ENCODE assay signal across 7 mouse cellular contexts in genomic region chr15:97055794-97056193, GRCm38 (mm10). TPM values are rescaled to one million over a fixed set of nuclear protein-coding genes. Genes with fewer than 3 reads are reported as not detected.
DNase-seq lines count a peak whose midpoint lies in the region; ATAC-seq and TF ChIP-seq lines count a peak whose summit lies in the region.

Gene Slc38a4, minus strand, starts transcription at chr15:97055956.

- H3K36me3 ChIP-seq in embryonic facial prominence, embryonic 14.5 days (ENCODE audit: control insufficient read depth, insufficient read depth, low read length): no peaks in the 10 kb centered on the region
- H3K36me3 ChIP-seq in liver, embryonic 16.5 days (ENCODE audit: control insufficient read depth, insufficient read depth): no peaks in the 10 kb centered on the region

- H3K9ac ChIP-seq in embryonic facial prominence, embryonic 14.5 days (ENCODE audit: low read depth, low read length): peak within 1 kb of the TSS; percentile 66
- H3K9ac ChIP-seq in liver, embryonic 16.5 days (ENCODE audit: low read depth, low read length): peak within 1 kb of the TSS; percentile 50; the same call in 1 of the 2 replicates

- no peak within 1 kb of the TSS for H3K4me3 ChIP-seq in bone marrow, adult 2 months (replicated peaks; ENCODE audit: control insufficient read depth, low read depth, low read length)
- peak within 1 kb of the TSS; percentile 45 for H3K4me3 ChIP-seq in embryonic facial prominence, embryonic 14.5 days (ENCODE audit: low read depth, low read length)
- peak within 1 kb of the TSS; percentile 48 for H3K4me3 ChIP-seq in liver, embryonic 16.5 days (ENCODE audit: low read depth, low read length)

- H3K4me2 ChIP-seq in embryonic facial prominence, embryonic 14.5 days (ENCODE audit: low read depth, low read length): peak within 1 kb of the TSS; percentile 70
- peak within 1 kb of the TSS; percentile 1; the same call in 1 of the 2 replicates for H3K4me2 ChIP-seq in liver, embryonic 16.5 days (ENCODE audit: low read depth, low read length)

- TF ChIP-seq CTCF in bone marrow, adult 2 months (IDR thresholded peaks at IDR 0.05; ENCODE audit: control insufficient read depth, insufficient read depth, low read length): no peak

- ATAC-seq in embryonic facial prominence, embryonic 14.5 days (ENCODE audit: low read depth): peak; percentile 85
- peak; percentile 56 for ATAC-seq in liver, embryonic 16.5 days (ENCODE audit: low read depth)
- no peak for ATAC-seq in inflammation-experienced regulatory T-cells, adult 6 months

- peak; percentile 92 for DNase-seq in embryonic facial prominence, embryonic 14.5 days (ENCODE audit: low spot score)
- peak in 1 of 2 experiments; percentile 28 for DNase-seq in heart, postnatal 14 days
- no peak for DNase-seq in cerebellum, adult 8-10 months
- no peak for DNase-seq in urinary bladder, postnatal 10 days (ENCODE audit: low spot score)

- no peaks in the 10 kb centered on the region for H3K4me1 ChIP-seq in bone marrow, adult 2 months (ENCODE audit: control insufficient read depth, insufficient read depth, low read length)
- no peaks in the 10 kb centered on the region for H3K4me1 ChIP-seq in embryonic facial prominence, embryonic 14.5 days (ENCODE audit: control insufficient read depth, insufficient read depth, low read length)
- H3K4me1 ChIP-seq in liver, embryonic 16.5 days (ENCODE audit: control insufficient read depth, low read depth, low read length): peaks cover 6% of the 10 kb centered on the region

- intact Hi-C loops in heart, postnatal 14 days (cut with DNase I): no loop called here

- WGBS in bone marrow, adult 2 months: 66% methylated on average over 9 of the region's 9 CpGs
- WGBS in embryonic facial prominence, embryonic 14.5 days: 59% methylated on average over 9 of the region's 9 CpGs
- 44% methylated on average over 9 of the region's 9 CpGs for WGBS in liver, embryonic 16.5 days (ENCODE audit: insufficient replicate concordance)

- no peak for TF ChIP-seq POLR2A in bone marrow, adult 2 months (IDR thresholded peaks at IDR 0.05; ENCODE audit: borderline replicate concordance, control insufficient read depth, low read depth, low read length)

- peaks cover 13% of the 10 kb centered on the region for H3K9me3 ChIP-seq in embryonic facial prominence, embryonic 14.5 days (ENCODE audit: control insufficient read depth, low read length)
- peaks cover 2% of the 10 kb centered on the region for H3K9me3 ChIP-seq in liver, embryonic 16.5 days (replicated peaks; ENCODE audit: control insufficient read depth, low read length)

- H3K27ac ChIP-seq in bone marrow, adult 2 months (ENCODE audit: control insufficient read depth, insufficient read depth, low read depth, low read length, poor library complexity): no peak within 1 kb of the TSS
- H3K27ac ChIP-seq in embryonic facial prominence, embryonic 14.5 days (replicated peaks; ENCODE audit: low read depth, low read length): peak within 1 kb of the TSS; percentile 55; the same call in 1 of the 2 replicates
- H3K27ac ChIP-seq in liver, embryonic 16.5 days (ENCODE audit: low read length): no peak within 1 kb of the TSS

- no peaks in the 10 kb centered on the region for H3K27me3 ChIP-seq in embryonic facial prominence, embryonic 14.5 days (replicated peaks; ENCODE audit: control insufficient read depth, insufficient read depth, low read length)
- H3K27me3 ChIP-seq in liver, embryonic 16.5 days (ENCODE audit: control insufficient read depth, insufficient read depth, low read depth, low read length): peaks cover 11% of the 10 kb centered on the region

RNA-seq across cellular contexts. Expression of gene Slc38a4, which starts in this region (rescaled TPM):
- polyA plus RNA-seq in bone marrow, adult 2 months (2011; ENCODE audit: insufficient read depth, insufficient read length, low replicate concordance, missing spikeins): 10.4 TPM in 1 of 2 replicates, not detected in the other
- polyA plus RNA-seq in embryonic facial prominence, embryonic 14.5 days (2014; fragmentation: Nextera tagmentation; extraction: Ambion mirVana): 89.0 and 93.5 TPM in 2 replicates
- total RNA-seq in heart, postnatal 14 days (2021): 10 to 100 TPM; 19.7 to 30.1 TPM
- 78.4 and 83.8 TPM in 2 replicates for polyA plus RNA-seq in liver, embryonic 16.5 days (2015; fragmentation: Nextera tagmentation; extraction: Ambion mirVana)
- polyA plus RNA-seq in inflammation-experienced regulatory T-cells, adult 6 months (2017; shearing (Covaris generic)): not detected
